Mouse (Mus musculus): ENCODE data around the gene Gm10272.

DNA sequence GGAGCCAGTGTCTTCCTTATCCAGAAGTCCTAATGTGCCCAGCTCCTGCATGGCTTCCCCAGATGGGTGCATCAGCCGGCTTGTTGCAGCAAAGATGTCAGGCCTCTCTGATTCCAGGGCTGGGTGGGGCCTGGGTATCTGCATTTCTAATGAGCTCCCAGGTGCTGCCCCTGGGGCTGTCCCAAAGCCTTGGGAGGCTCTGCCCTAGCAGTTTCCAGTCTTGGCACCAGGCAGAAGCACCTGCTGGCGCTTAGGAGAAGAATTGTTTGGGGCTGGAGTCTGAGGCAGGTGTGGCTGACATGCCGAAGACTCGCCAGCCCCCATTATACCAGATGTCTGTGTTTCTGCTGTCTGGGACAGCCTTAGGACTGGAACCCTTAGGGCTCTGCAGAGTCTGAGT is 35.7 kb upstream of the Gm10272 start:
- no peak for TF ChIP-seq CTCF (IDR thresholded peaks at IDR 0.05; ENCODE audit: borderline replicate concordance, control insufficient read depth, extremely low read depth, insufficient read depth, low read length, poor library complexity)
- no peak for TF ChIP-seq POLR2A (IDR thresholded peaks at IDR 0.05; ENCODE audit: control insufficient read depth, extremely low read depth, insufficient read depth, low read length, poor library complexity)

Data from thymus, adult 2 months (tissue).